Mouse (Mus musculus): Measurements from ENCODE around the gene Gata2. TPM values are rescaled to one million over a fixed set of nuclear protein-coding genes. Genes with fewer than 3 reads are reported as not detected.

Gata2 gene
- polyA plus RNA-seq, 1 experiment = 5.6 TPM

DNA sequence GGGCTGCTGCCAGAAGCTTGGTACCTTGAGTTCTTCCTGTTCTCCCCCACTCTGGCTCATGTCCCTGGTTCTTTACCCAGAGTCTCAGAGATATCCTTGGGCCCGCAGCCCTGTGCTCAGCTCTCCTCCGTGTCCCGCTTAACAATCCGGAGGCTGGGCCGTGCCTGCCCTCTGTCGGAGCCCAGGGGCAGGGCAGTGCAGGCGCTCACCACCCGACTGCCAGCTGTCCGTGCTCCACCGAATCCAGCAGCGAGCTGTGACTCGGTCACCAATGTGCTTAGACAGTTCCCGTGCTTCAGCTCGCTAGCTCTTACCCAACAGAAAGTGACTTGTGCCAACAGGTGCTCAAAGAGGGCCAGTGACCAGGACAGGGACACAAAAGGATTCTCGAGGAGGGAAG, 48.9 kb downstream of the Gata2 start:
- no peaks in the 10 kb centered on the region for H3K27me3 ChIP-seq (ENCODE audit: control insufficient read depth, insufficient read depth, low read length)
- no peak overlapping the region for H3K4me3 ChIP-seq (ENCODE audit: low read depth, low read length)
- no peaks in the 10 kb centered on the region for H3K4me1 ChIP-seq (ENCODE audit: control insufficient read depth, insufficient read depth, insufficient read length, low read length)
- H3K27ac ChIP-seq (ENCODE audit: insufficient read depth, low read depth, low read length) = no peak overlapping the region
- no peaks in the 10 kb centered on the region for H3K36me3 ChIP-seq (ENCODE audit: control insufficient read depth, insufficient read depth, low read length)
- WGBS = 2% methylated on average over 15 of the region's 15 CpGs
- no peak for TF ChIP-seq POLR2A (IDR thresholded peaks at IDR 0.05; ENCODE audit: low read depth, low read length)
- peak; percentile 58; the same call in 1 of the 2 replicates for TF ChIP-seq CTCF (IDR thresholded peaks at IDR 0.05; ENCODE audit: extremely low read depth, insufficient read length, insufficient replicate concordance, low read depth, low read length)

DNA sequence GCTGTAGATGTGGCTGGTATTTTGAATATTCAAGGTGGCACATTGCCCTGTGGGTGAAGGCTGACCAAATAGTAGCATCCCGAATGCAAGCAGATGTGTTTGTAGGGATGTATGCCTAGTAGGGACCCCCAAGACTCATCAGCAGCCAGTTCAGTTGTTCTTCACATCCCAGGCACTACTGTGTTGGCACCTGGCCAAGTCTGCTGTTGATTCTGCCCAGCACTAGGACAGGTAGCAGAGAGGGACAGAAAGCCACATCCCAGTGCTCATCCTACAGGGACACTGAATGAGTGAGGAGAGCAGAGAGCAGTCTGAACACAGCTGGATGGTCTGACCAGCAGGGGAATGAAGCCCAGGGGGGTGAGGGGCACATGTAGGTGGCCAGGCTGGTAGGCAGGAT, 55.5 kb downstream of the Gata2 start:
- Histone ChIP-seq H3K4me1 (ENCODE audit: control insufficient read depth, insufficient read depth, insufficient read length, low read length) (peaks cover 13% of the 10 kb centered on the region; the same call in 1 of the 2 replicates), H3K36me3 (ENCODE audit: control insufficient read depth, insufficient read depth, low read length) (no peaks in the 10 kb centered on the region), H3K27me3 (ENCODE audit: control insufficient read depth, insufficient read depth, low read length) (no peaks in the 10 kb centered on the region), H3K27ac (ENCODE audit: insufficient read depth, low read depth, low read length) (no peak overlapping the region), H3K4me3 (ENCODE audit: low read depth, low read length) (no peak overlapping the region)
- 96% methylated on average over 1 of the region's 1 CpGs for WGBS
- TF ChIP-seq POLR2A (IDR thresholded peaks at IDR 0.05; ENCODE audit: low read depth, low read length) (no peak), CTCF (IDR thresholded peaks at IDR 0.05; ENCODE audit: extremely low read depth, insufficient read length, insufficient replicate concordance, low read depth, low read length) (no peak)

DNA sequence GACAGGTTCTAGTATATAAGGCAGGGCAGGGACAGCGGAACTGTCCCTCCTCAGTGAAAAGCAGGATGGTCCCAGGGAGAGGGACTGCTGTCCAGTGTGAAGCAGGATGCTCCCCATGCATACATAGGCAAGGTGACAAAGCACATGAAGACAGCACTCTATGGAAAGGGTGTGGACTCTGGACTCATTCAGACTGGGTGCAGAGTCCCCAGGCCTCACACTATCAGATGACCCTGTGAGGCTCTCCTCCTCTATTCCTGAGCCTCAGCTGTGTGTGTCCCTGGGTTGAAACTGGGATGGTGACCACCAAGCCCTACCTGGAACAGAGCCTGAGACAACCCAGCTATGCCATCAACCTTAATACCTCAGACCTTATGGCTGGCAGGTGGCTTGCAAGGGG, 57.7 kb downstream of the Gata2 start:
- Histone ChIP-seq H3K27me3 (ENCODE audit: control insufficient read depth, insufficient read depth, low read length) (no peaks in the 10 kb centered on the region), H3K4me3 (ENCODE audit: low read depth, low read length) (no peak overlapping the region), H3K4me1 (ENCODE audit: control insufficient read depth, insufficient read depth, insufficient read length, low read length) (peaks cover 13% of the 10 kb centered on the region; the same call in 1 of the 2 replicates), H3K36me3 (ENCODE audit: control insufficient read depth, insufficient read depth, low read length) (no peaks in the 10 kb centered on the region), H3K27ac (ENCODE audit: insufficient read depth, low read depth, low read length) (no peak overlapping the region)
- TF ChIP-seq POLR2A (IDR thresholded peaks at IDR 0.05; ENCODE audit: low read depth, low read length) (no peak), CTCF (IDR thresholded peaks at IDR 0.05; ENCODE audit: extremely low read depth, insufficient read length, insufficient replicate concordance, low read depth, low read length) (no peak)
- 97% methylated on average over 1 of the region's 1 CpGs for WGBS

DNA sequence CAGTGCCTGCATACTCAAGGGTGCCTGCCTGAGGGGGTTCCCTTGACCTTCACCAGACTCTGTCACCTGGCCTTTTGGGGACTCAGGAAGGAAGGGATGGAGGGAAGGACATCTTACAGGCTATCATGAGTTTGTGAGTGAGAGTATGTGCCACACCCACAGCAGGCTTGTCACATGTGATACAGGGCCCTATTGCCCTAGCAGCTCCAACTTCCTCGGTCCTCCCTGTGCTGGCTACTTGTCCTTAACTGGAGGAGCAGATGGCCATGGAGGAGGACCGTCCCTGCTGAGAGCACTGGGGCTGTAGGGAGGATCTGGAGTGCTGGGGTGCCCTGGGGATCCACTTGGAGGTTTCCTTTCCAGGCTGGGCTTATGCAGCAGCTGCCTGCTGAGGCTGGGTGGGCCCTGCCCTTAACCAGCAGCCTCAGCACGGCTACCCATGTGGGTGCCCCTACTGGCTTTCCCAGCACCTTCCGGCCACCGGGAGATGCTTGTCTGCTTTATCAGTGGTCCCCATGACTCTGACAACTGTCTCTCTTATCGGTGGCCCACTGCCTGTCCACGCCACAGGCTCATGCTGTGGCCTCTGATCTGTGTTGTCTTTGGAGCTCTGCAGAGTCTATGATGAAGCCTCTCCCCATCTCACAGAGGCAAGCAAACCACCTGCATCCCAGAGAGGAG, 58.2 kb downstream of the Gata2 start:
- H3K27me3 ChIP-seq (ENCODE audit: control insufficient read depth, insufficient read depth, low read length) = no peaks in the 10 kb centered on the region
- no peak overlapping the region for H3K4me3 ChIP-seq (ENCODE audit: low read depth, low read length)
- no peaks in the 10 kb centered on the region for H3K36me3 ChIP-seq (ENCODE audit: control insufficient read depth, insufficient read depth, low read length)
- TF ChIP-seq CTCF (IDR thresholded peaks at IDR 0.05; ENCODE audit: extremely low read depth, insufficient read length, insufficient replicate concordance, low read depth, low read length) (no peak), POLR2A (IDR thresholded peaks at IDR 0.05; ENCODE audit: low read depth, low read length) (no peak)
- WGBS = 70% methylated on average over 7 of the region's 7 CpGs
- peaks cover 13% of the 10 kb centered on the region; the same call in 1 of the 2 replicates for H3K4me1 ChIP-seq (ENCODE audit: control insufficient read depth, insufficient read depth, insufficient read length, low read length)
- H3K27ac ChIP-seq (ENCODE audit: insufficient read depth, low read depth, low read length) = no peak overlapping the region

GRCm38 (mm10) chr6:88254082-88254481, 60.4 kb downstream of the Gata2 start:
- Histone ChIP-seq H3K4me1 (ENCODE audit: control insufficient read depth, insufficient read depth, insufficient read length, low read length) (peaks cover 13% of the 10 kb centered on the region; the same call in 1 of the 2 replicates), H3K4me3 (ENCODE audit: low read depth, low read length) (no peak overlapping the region), H3K27me3 (ENCODE audit: control insufficient read depth, insufficient read depth, low read length) (no peaks in the 10 kb centered on the region), H3K27ac (ENCODE audit: insufficient read depth, low read depth, low read length) (no peak overlapping the region), H3K36me3 (ENCODE audit: control insufficient read depth, insufficient read depth, low read length) (no peaks in the 10 kb centered on the region)
- TF ChIP-seq POLR2A (IDR thresholded peaks at IDR 0.05; ENCODE audit: low read depth, low read length) (no peak), CTCF (IDR thresholded peaks at IDR 0.05; ENCODE audit: extremely low read depth, insufficient read length, insufficient replicate concordance, low read depth, low read length) (no peak)
- WGBS = 73% methylated on average over 6 of the region's 6 CpGs

GRCm38 (mm10) chr6:88255435-88255834, 61.7 kb downstream of the Gata2 start:
- no peaks in the 10 kb centered on the region for H3K27me3 ChIP-seq (ENCODE audit: control insufficient read depth, insufficient read depth, low read length)
- H3K4me3 ChIP-seq (ENCODE audit: low read depth, low read length) = no peak overlapping the region
- no peak for TF ChIP-seq CTCF (IDR thresholded peaks at IDR 0.05; ENCODE audit: extremely low read depth, insufficient read length, insufficient replicate concordance, low read depth, low read length)
- H3K4me1 ChIP-seq (ENCODE audit: control insufficient read depth, insufficient read depth, insufficient read length, low read length) = peaks cover 13% of the 10 kb centered on the region; the same call in 1 of the 2 replicates
- H3K27ac ChIP-seq (ENCODE audit: insufficient read depth, low read depth, low read length) = no peak overlapping the region
- 35% methylated on average over 4 of the region's 4 CpGs for WGBS
- H3K36me3 ChIP-seq (ENCODE audit: control insufficient read depth, insufficient read depth, low read length) = no peaks in the 10 kb centered on the region

Other genes starting within 250 kb of the Gata2 start
- gene H1fx, start 212.3 kb upstream of the Gata2 start, polyA plus RNA-seq (2012; rRNA removed) = 5.9 and 10.9 TPM in 2 replicates
- 43.8 and 78.5 TPM in 2 replicates for gene Rab7, start 148.6 kb upstream of the Gata2 start, polyA plus RNA-seq (2012; rRNA removed)
- 90.9 and 104 TPM in 2 replicates for gene Rpn1, start 109.4 kb upstream of the Gata2 start, polyA plus RNA-seq (2012; rRNA removed)
- gene Dnajb8, start 28.4 kb downstream of the Gata2 start, polyA plus RNA-seq (2012; rRNA removed) = not detected in 2 replicates

All from small intestine, adult 2 months (tissue).